Mouse (Mus musculus) kidney, embryonic 15.5 days (tissue): ENCODE data around the gene Vdac2. TPM values are rescaled to one million over a fixed set of nuclear protein-coding genes. Genes with fewer than 3 reads are reported as not detected.

ENCODE experiments used
- ATAC-seq: fragments of 200-750 bp; cut with Nextera tagmentation; replicated peaks from 2 replicates; pipeline ENCODE4 v1.8.0; 2017; ENCODE audit warnings: moderate TSS enrichment; ENCODE audit not compliant: low FRiP score
- H3K27ac ChIP-seq: fragments of 300-500 bp; sonication (generic); 2 replicates; pipeline ENCODE4 v1.5.1; 2015; ENCODE audit warnings: mild to moderate bottlenecking, inconsistent platforms
- H3K27me3 ChIP-seq: fragments of 300-500 bp; sonication (generic); 2 replicates; pipeline ENCODE4 v1.6.1; 2015; ENCODE audit warnings: inconsistent platforms
- H3K36me3 ChIP-seq: fragments of 300-500 bp; sonication (generic); 2 replicates; pipeline ENCODE4 v1.6.1; 2015; ENCODE audit warnings: inconsistent platforms
- H3K4me1 ChIP-seq: fragments of 300-500 bp; sonication (generic); 2 replicates; pipeline ENCODE4 v1.6.1; 2015; ENCODE audit warnings: inconsistent platforms
- H3K4me2 ChIP-seq: fragments of 300-500 bp; sonication (generic); 2 replicates; pipeline ENCODE4 v1.6.1; 2015; ENCODE audit warnings: moderate library complexity, mild to moderate bottlenecking, inconsistent platforms
- H3K4me3 ChIP-seq: fragments of 300-500 bp; sonication (generic); replicated peaks from 2 replicates; pipeline ENCODE4 v1.5.1; 2015; ENCODE audit warnings: mild to moderate bottlenecking, inconsistent platforms
- H3K9ac ChIP-seq: fragments of 300-500 bp; sonication (generic); 2 replicates; pipeline ENCODE4 v1.6.1; 2015; ENCODE audit warnings: mild to moderate bottlenecking, inconsistent platforms
- H3K9me3 ChIP-seq: fragments of 300-500 bp; sonication (generic); replicated peaks from 2 replicates; pipeline ENCODE4 v1.6.1; 2016; ENCODE audit warnings: inconsistent platforms
- WGBS: fragments of 180-500 bp; shearing (Covaris S2); methylation state at CpG from one replicate; pipeline ENCODE4 v1.1.7; 2015; ENCODE audit warnings: mixed read lengths; 5-methylcytosine and 5-hydroxymethylcytosine counted together
- polyA plus RNA-seq: library from polyadenylated mRNA; unstranded; fragments of >200 nt; fragmentation: Nextera tagmentation; extraction: Ambion mirVana; gene quantifications from 2 replicates; pipeline ENCODE4 v1.2.1, GENCODE M21; 2015

The Vdac2 gene
- polyA plus RNA-seq, 1 experiment from 2014 or later = 318 TPM

- Histone ChIP-seq H3K9ac (peak overlapping the region; percentile 66), H3K4me1 (peaks cover 38% of the 10 kb centered on the region), H3K27ac (peak overlapping the region; percentile 86), H3K9me3 (no peaks in the 10 kb centered on the region), H3K4me2 (peak overlapping the region; percentile 93), H3K27me3 (no peaks in the 10 kb centered on the region), H3K36me3 (peaks cover 42% of the 10 kb centered on the region), H3K4me3 (peak overlapping the region; percentile 79)
- peak; percentile 67 for ATAC-seq
- under 1% methylated on average over 50 of the region's 50 CpGs for WGBS
Measured at GRCm38 (mm10) chr14:21847381-21848165, 22.5 kb downstream of the Vdac2 start.

- Histone ChIP-seq H3K4me3 (peak within 1 kb of the TSS; percentile 79), H3K9me3 (no peaks in the 10 kb centered on the region), H3K36me3 (peaks cover 33% of the 10 kb centered on the region), H3K27me3 (no peaks in the 10 kb centered on the region), H3K4me1 (peaks cover 39% of the 10 kb centered on the region), H3K4me2 (peak within 1 kb of the TSS; percentile 93), H3K27ac (peak within 1 kb of the TSS; percentile 86), H3K9ac (peak within 1 kb of the TSS; percentile 66)
- ATAC-seq = peak; percentile 92
- WGBS = under 1% methylated on average over 51 of the region's 51 CpGs
Measured at GRCm38 (mm10) chr14:21848166-21849154, 23.4 kb downstream of the Vdac2 start, which contains the start of gene Comtd1. Gene Comtd1, minus strand, starts transcription at chr14:21848977.

GRCm38 (mm10) chr14:21849524-21850418 lies 24.7 kb downstream of the Vdac2 start:
- ATAC-seq = no peak
- no peak overlapping the region for H3K4me2 ChIP-seq
- H3K27ac ChIP-seq = no peak overlapping the region
- H3K4me1 ChIP-seq = peaks cover 49% of the 10 kb centered on the region
- no peak overlapping the region for H3K4me3 ChIP-seq
- H3K9ac ChIP-seq = no peak overlapping the region
- peaks cover 20% of the 10 kb centered on the region for H3K36me3 ChIP-seq
- no peaks in the 10 kb centered on the region for H3K9me3 ChIP-seq
- H3K27me3 ChIP-seq = no peaks in the 10 kb centered on the region
- 85% methylated on average over 13 of the region's 13 CpGs for WGBS

- Histone ChIP-seq H3K27ac (no peak overlapping the region), H3K27me3 (no peaks in the 10 kb centered on the region), H3K36me3 (peaks cover 12% of the 10 kb centered on the region), H3K4me1 (peaks cover 53% of the 10 kb centered on the region), H3K9ac (no peak overlapping the region), H3K4me2 (no peak overlapping the region), H3K9me3 (no peaks in the 10 kb centered on the region), H3K4me3 (no peak overlapping the region)
- no peak for ATAC-seq
- WGBS = 84% methylated on average over 24 of the region's 24 CpGs
Measured at GRCm38 (mm10) chr14:21850419-21851127, 25.5 kb downstream of the Vdac2 start.

- 72% methylated on average over 16 of the region's 16 CpGs for WGBS
- Histone ChIP-seq H3K4me3 (no peak overlapping the region), H3K4me1 (peaks cover 56% of the 10 kb centered on the region), H3K27me3 (no peaks in the 10 kb centered on the region), H3K9ac (no peak overlapping the region), H3K4me2 (no peak overlapping the region), H3K27ac (no peak overlapping the region), H3K9me3 (no peaks in the 10 kb centered on the region), H3K36me3 (no peaks in the 10 kb centered on the region)
- ATAC-seq = no peak
Measured at GRCm38 (mm10) chr14:21851996-21852791, 27.2 kb downstream of the Vdac2 start.

- Histone ChIP-seq H3K4me2 (peak overlapping the region; percentile 60), H3K4me1 (peaks cover 43% of the 10 kb centered on the region), H3K27me3 (no peaks in the 10 kb centered on the region), H3K36me3 (no peaks in the 10 kb centered on the region), H3K9me3 (no peaks in the 10 kb centered on the region), H3K9ac (no peak overlapping the region), H3K4me3 (peak overlapping the region; percentile 22; the same call in 1 of the 2 replicates), H3K27ac (peak overlapping the region; percentile 70)
- ATAC-seq = no peak; the same call in 1 of the 2 replicates
- WGBS = 10% methylated on average over 17 of the region's 17 CpGs
Measured at GRCm38 (mm10) chr14:21853456-21854109, 28.5 kb downstream of the Vdac2 start.

GRCm38 (mm10) chr14:21854271-21854670 lies 29.2 kb downstream of the Vdac2 start:
- H3K4me1 ChIP-seq = peaks cover 40% of the 10 kb centered on the region
- no peak for ATAC-seq
- no peaks in the 10 kb centered on the region for H3K9me3 ChIP-seq
- H3K36me3 ChIP-seq = no peaks in the 10 kb centered on the region
- 67% methylated on average over 9 of the region's 9 CpGs for WGBS
- H3K27me3 ChIP-seq = no peaks in the 10 kb centered on the region
- H3K4me2 ChIP-seq = peak overlapping the region; percentile 60
- H3K27ac ChIP-seq = no peak overlapping the region
- H3K9ac ChIP-seq = no peak overlapping the region
- H3K4me3 ChIP-seq = no peak overlapping the region

GRCm38 (mm10) chr14:21855961-21856360 lies 30.9 kb downstream of the Vdac2 start:
- WGBS = 12% methylated on average over 3 of the region's 3 CpGs
- H3K27ac ChIP-seq = peak overlapping the region; percentile 65; the same call in 1 of the 2 replicates

GRCm38 (mm10) chr14:21856886-21857285 lies 31.8 kb downstream of the Vdac2 start:
- Histone ChIP-seq H3K36me3 (no peaks in the 10 kb centered on the region), H3K9ac (no peak overlapping the region), H3K4me2 (no peak overlapping the region), H3K4me3 (no peak overlapping the region), H3K9me3 (no peaks in the 10 kb centered on the region), H3K27me3 (no peaks in the 10 kb centered on the region), H3K4me1 (peaks cover 36% of the 10 kb centered on the region), H3K27ac (no peak overlapping the region)
- ATAC-seq = no peak
- 80% methylated on average over 14 of the region's 14 CpGs for WGBS

More at GRCm38 (mm10) chr14:21855961-21856360, 30.9 kb downstream of the Vdac2 start:
- peak; percentile 66 for ATAC-seq
- Histone ChIP-seq H3K36me3 (no peaks in the 10 kb centered on the region), H3K4me2 (no peak overlapping the region), H3K9me3 (no peaks in the 10 kb centered on the region), H3K9ac (no peak overlapping the region), H3K4me3 (no peak overlapping the region), H3K27me3 (no peaks in the 10 kb centered on the region), H3K4me1 (peaks cover 40% of the 10 kb centered on the region)

- Histone ChIP-seq H3K4me2 (no peak overlapping the region), H3K9ac (no peak overlapping the region), H3K27ac (no peak overlapping the region), H3K27me3 (no peaks in the 10 kb centered on the region), H3K4me3 (no peak overlapping the region), H3K4me1 (no peaks in the 10 kb centered on the region), H3K9me3 (no peaks in the 10 kb centered on the region), H3K36me3 (no peaks in the 10 kb centered on the region)
- 30% methylated on average over 7 of the region's 7 CpGs for WGBS
- ATAC-seq = no peak
Measured at GRCm38 (mm10) chr14:21866291-21866690, 41.3 kb downstream of the Vdac2 start.
